Mouse (Mus musculus) spleen, postnatal 10 days (tissue): ENCODE measurements around the gene Drd3.
A peak's percentile ranks its signal among the peaks of the same experiment; 100 is the strongest.

Source experiments
- DNase-seq, 2 experiments: peaks; one replicate each; pipeline ENCODE4 v3.0.0; 2021 to 2022; ENCODE audit warnings: low spot score in 2 of 2

Gene Drd3

DNA sequence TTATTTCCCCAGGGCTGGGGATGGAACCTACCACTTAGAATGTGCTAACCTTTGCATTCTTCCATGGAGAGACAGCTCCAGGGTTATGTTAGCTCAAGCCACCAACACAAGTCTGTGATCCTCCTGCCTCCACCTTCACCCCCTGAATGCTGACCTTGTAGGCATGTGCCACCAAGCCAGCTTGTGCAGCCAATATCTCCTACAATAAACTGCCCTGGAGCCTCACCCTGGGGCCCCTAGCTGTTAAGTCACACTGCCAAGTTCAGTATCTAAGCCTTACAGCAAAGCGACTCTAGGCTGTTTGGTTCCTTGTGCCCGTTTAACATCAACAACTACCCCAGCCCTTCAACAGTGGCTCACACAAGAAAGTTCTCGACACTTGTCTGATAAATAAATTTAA lies 47.3 kb downstream of the Drd3 start:
- DNase-seq, result no peak

DNA sequence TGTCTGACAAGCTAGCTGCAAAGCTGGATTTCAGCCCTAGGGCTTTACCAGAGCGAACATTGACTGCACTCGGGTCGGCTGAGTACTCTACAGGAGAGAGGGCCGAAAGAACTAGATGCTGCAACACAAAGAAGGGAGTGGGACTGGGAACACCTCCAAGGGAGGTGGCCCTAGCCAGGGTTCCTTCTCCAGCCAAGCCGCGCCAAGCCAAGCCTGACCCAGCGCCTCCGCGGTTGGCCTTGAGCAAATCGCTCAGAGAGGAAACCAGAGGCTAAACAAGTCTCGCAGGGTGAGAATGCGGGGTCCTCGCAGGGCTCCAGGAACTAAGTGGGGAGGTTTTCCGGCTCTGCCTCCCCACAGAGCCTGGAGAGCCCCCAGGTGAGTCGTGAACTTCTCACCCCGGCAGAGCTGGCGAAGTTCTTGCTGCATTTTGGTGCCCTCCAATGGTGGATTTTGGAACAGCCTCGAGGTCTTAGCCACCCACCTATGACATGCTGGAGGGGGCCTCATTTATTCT lies 48.0 kb downstream of the Drd3 start:
- DNase-seq, result peak; percentile 47 to 76

DNA sequence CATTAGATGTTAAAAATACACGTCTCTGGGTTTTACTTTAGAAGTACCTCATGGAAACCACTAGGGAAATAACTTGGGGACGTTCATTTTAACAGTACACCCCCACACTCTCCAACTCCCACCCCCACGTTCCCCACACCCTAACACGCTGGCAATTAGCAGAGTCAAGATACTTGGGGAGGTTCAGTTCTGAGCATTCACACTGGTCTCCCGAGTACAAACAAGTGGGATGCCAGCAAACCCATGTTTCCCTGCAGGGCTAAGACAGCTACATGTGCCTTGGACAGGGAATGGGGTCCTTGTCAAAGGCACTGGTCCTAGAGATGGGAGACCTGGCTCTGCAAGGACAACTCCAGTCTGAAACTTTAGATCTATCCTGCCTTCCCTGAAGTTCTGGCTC lies 48.6 kb downstream of the Drd3 start:
- no peak for DNase-seq

DNA sequence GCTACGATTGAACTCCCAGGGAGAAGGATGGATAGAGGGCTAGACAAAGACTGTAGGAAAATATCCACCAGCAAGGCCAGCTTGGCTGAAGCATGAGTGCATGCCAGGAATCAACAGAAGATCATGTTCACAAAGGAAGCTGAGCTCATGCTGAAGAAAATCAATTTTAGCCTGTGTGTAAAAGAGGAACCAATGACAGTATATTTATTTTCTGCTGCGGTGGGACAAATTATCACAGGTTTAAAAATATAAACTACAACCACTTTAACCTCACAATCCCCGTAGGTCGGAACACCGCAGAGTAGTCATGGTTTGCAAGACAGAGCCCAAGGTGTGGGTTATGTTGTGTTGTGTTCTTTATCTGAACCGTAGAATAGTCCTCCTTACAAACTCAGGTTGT lies 50.5 kb downstream of the Drd3 start:
- no peak for DNase-seq

DNA sequence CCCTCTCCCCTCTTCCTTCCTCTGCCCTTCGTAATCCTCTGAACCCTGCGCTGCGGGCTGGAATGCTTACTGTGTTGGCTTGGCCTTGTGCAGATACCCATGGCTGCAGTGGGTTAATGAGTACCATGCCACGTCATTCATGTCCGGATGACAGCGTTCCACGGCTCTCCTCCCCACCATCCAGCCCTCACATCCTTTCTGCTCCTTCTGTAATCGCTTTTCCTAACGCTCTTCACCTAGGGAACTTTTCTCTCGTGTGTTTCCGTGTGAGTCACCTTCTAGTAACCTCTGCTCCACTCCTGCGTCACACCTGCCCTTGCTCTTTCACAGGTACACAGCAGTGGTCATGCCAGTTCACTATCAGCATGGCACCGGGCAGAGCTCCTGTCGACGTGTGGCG lies 53.2 kb downstream of the Drd3 start:
- no peak for DNase-seq

DNA sequence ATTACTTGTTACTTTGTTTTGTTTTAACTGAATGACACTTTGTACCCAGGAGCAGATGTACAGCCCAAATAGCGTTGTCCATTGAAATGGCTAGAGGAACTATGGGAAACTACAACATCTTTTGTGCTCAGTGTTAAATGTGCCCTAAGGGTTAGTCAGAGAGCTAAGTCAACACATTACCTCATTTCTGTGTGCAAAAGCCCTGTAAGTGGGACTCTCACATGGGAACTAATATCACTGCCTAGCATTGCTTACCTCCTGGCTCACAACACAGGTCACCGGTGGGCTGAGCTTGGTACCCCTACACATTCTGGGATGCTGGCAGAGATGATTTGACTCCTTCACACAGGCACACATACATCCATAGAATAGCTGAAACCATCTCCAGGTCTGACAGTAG lies 55.6 kb downstream of the Drd3 start:
- no peak for DNase-seq

DNA sequence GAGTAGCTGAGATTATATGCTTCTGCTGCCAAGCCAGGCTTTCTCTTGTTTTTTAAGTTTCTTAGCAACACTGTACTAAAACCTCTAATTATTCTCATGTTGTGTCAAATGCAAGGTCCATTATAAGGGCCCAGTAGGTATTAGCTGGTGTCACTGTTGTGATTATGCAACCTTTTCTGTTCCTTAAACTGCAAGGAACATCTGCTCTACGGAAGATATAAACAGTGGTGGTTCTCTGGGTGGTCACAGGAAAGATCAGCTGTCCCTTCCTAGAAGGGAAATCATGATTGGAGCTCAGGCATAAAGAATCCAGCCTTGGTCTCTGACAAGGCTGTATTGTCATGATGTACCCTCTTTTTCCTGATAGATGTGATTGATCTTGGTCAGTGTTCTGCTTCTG lies 57.6 kb downstream of the Drd3 start:
- DNase-seq, result no peak

DNA sequence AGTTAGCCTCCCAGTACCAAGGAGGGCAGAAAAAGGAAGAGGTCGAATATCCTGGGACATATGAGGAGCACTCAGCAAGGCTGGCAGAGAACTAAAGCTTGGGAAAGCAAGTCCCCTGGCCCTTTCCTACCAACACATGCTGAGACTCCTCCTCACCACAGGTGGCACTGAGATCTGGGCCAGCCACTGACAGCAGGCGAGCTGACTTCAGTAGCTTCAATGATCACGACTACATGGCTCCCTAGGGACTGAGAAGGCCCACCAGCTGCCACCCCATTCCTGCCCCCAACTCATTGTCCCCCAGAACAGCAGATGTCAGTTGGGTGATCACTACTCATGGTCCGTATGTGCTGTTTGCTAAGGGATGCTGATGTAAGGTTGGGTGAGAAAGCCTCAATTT lies 60.8 kb downstream of the Drd3 start:
- no peak for DNase-seq

DNA sequence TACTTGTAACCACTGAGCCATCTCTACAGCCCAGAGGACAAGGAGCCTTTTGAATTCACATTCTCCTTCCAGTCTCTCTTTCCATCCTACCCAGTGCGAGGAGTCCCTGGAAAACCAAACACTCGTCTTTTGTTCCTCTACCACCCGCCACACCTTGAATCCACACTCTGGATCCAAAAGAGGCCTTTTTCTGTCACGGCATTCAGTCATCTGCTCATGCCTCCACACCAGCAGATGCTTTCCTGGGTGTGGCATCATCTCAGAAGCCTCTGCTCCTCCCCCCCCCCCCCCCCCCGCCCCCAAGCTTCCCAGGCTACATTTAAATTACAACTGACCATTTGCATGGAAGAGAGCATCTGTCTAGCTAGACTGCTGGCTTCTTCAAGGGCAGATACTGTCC lies 62.5 kb downstream of the Drd3 start:
- no peak for DNase-seq

DNA sequence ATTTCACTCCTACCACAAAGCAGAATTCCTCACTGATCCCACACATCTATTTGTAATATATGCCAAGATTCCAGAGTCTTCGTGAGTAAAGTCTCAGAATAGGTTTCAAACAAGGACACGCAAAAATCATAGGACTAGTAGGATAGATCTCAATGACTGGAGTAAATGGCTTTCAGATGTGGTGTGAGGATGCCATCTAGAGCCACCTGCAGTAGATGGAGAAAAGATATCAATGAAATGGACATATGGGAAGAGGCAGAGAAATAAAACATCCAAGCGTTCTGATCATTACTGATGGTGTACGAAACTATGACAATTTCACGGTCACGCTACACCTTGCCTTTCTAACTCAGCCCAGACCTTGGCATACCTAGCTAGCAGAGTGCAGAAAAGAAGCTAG lies 64.6 kb downstream of the Drd3 start:
- DNase-seq, result no peak

DNA sequence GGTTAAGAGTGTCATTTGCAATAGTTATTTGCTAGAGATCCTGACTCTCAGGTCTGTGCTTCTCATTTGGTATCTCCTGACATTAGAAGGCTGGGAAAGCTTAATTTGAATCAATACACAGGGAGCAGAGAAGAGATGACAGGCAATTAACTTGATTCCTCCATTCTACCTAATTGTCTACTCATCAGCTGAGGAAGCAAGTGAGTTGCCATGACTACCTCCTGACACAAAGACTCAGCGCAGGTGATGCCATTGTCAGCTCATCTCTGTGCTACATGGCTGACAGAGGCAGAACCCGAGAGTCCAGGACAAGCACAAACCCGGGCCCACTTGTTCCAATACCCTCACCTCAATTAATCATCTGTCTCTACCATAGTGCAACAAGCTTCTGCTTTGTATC lies 73.7 kb downstream of the Drd3 start:
- no peak for DNase-seq

DNA sequence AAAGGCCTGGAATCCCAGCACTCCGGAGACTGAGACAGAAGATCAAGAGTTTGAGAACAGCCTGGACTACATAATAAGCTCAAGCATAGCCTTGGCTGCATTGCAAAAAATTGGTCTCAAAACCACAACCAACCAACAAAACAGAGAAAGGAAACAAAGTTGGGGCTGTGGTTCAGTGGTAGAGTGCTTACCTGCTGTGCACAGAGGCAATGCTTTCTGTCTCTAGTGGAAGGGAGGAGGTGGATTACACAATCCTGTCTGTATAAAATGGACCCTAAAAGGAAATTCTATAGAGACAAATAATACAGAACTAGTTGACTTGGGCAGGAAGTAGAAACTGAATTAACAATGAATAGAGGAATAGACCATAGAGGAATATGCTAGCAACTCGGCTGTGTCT lies 78.1 kb downstream of the Drd3 start:
- no peak for DNase-seq

DNA sequence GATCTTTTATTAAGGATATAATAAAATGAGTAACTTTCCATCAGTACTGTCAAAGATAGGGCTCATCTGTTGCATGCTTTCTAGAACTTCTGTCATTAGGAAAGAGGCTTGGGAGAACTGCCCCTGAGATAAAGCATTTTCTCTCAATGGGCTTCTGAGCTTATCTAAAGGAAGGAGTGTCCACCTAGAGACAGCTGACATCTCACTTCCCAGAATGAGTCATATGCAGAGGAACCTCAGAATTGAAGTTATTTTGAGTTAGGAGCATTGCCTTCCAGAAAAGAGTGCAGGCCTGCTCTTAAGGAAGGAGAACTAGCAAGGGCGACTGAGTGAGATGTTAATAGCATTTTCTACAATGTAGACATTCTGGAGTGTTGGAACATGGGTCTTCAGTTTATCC lies 87.4 kb downstream of the Drd3 start:
- DNase-seq, result no peak

DNA sequence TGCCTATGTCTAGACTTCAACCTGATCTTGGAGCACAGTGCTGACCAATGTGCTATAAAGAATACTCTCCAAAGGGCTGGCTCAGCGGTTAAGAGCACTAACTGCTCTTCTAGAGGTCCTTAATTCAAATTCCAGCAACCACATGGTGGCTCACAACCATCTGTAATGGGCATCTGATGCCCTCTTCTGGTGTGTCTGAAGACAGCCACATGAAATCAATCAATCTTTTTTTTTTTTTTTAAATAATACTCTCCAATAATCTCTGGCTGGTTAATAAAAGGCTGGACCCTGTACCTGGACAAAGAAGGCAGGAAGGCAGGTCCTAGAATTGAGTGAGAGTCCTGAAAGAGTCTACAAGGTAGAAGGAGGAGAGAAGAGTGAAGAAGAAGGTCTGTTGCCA lies 96.0 kb downstream of the Drd3 start:
- no peak for DNase-seq

DNA sequence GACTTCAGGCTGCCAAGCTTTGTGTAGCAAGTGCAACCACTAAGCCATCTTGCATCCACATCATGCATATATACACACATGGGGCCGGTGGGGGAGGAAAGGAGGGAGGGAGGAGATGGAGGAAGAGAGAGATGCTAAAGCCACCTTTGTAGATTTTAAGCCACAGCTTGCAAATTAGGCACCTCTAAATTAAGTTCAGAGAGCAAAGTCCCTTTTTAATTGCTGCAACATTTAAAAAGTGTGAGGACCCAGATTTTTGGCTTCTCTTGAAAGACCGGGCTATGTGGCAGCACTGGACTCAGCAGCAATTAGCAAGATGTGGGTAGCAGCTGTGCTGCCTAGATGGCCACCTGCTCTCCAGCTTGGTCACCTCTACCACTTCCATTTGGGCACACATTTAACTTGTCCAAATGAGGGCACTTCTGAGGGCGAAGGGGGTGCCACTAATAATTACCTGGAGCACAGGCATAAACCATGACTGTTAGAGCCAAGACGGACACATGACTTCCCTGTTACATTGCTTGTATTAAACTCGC lies 105.2 kb downstream of the Drd3 start:
- no peak for DNase-seq

DNA sequence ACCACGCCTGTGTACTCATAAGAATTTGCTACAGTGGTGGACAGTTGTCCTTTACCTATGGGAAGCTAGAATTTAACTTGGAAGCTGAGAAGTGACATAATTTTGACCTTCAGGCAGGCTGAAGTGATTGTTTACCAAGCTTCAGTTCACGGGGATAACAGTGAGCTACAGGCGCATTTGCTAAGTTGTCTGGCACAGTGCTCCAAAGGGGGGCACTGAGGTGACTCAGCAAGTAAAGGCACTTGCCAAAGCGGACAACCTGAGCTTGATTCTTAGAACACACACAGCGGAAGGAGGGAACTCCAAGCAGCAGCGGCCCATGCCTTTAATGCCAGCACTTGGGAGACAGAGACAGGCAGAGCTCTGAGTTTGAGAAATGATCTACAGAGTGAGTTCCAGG lies 106.8 kb downstream of the Drd3 start:
- no peak for DNase-seq

DNA sequence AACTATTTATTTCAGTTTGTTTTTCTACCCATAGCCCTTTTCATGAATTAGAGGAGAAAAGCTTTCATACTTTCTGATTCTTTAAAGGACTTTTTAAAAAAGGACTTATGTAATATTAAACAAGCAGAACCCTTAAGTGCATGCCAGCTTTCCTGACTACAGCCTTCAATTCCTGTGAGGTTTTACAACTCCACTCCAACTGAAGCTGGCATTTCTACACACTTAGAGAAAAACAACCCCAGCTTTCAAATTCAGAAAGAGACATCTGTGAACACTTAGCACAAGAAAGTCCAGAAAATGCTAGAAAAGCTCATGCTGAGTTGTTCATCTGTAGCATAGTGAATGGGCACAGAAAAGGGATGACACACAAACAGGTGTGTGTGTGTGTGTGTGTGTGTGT lies 116.0 kb downstream of the Drd3 start:
- no peak for DNase-seq

DNA sequence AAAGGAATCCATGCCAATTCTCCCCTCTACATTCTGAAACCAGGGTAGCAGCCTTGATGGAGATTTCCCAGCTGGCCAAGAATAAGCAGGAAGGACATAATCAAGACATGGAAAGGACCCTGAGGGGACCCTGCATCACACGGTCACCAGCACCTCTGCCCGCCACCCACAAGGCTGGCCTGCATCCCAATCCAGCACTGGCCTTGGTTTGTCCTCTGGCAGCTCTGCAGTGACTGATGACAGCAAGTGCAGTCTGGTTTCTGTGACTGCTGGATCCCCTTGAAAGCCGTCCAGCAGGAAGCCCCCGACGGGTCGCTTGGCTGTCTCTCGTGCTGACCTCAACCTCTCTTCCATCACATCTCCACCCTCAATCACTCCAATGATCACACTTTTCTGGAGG lies 117.6 kb downstream of the Drd3 start:
- DNase-seq, result no peak
